Mouse (Mus musculus) C2C12 (cell line): ENCODE measurements at regions not wholly inside any gene's neighbourhood (a gene's known extent, or its start where the extent isn't known, plus 50 kb on each side); places are given as distances from the start of the nearest gene placed in this dataset.

Source experiments
- CEBPB ChIP-seq: IDR thresholded peaks from one replicate; pipeline ENCODE4 v1.6.1; 2011; ENCODE audit warnings: low read depth, mild to moderate bottlenecking, control low read depth, moderate library complexity
- CTCF ChIP-seq: IDR thresholded peaks from one replicate; pipeline ENCODE4 v1.5.1; 2011; ENCODE audit not compliant: control insufficient read depth, insufficient read depth, insufficient read length
- USF1 ChIP-seq: IDR thresholded peaks from one replicate; pipeline ENCODE4 v1.6.1; 2011; ENCODE audit warnings: low read depth, mild to moderate bottlenecking, control low read depth, moderate library complexity

DNA sequence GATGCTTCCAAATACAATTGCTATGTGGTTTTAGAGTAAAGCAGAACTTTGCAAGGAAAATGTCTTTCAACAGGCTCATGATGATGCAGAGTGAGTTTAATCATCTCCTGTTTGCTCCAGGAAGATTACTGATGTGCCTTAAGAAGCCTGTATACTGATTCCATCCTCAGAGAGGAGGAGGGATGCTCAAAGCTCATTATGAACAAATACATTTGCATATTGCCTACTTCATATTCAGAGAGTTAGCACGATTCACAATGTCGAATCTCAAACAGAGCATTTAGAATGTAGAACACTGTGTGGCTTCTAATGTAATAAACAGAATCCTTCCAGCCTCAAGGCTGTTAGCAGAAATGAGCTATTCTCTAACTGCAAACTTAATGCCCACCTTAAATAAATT is 1451.1 kb upstream of the Gm7489 start:
- TF ChIP-seq CEBPB (no peak), USF1 (no peak), CTCF (no peak)
